Mouse (Mus musculus): ENCODE results near the gene Ubac2.
A peak's percentile ranks its signal among the peaks of the same experiment; 100 is the strongest.

The Ubac2 gene

GRCm38 (mm10) chr14:121922731-121923130 is 44.3 kb downstream of the Ubac2 start:
- DNase-seq (ENCODE audit: low spot score in 2 of 2): no peak

- DNase-seq (ENCODE audit: low spot score in 2 of 2): no peak
Observed at GRCm38 (mm10) chr14:121924876-121925275, 46.5 kb downstream of the Ubac2 start.

- no peak for DNase-seq (ENCODE audit: low spot score in 2 of 2)
Observed at GRCm38 (mm10) chr14:121926901-121927300, 48.5 kb downstream of the Ubac2 start.

- no peak for DNase-seq (ENCODE audit: low spot score in 2 of 2)
Observed at GRCm38 (mm10) chr14:121927451-121927850, 49.0 kb downstream of the Ubac2 start.

- DNase-seq (ENCODE audit: low spot score in 2 of 2): peak in 1 of 2 experiments; percentile 70
Observed at GRCm38 (mm10) chr14:121928375-121929137, 50.1 kb downstream of the Ubac2 start.

GRCm38 (mm10) chr14:121929243-121929951 is 51.0 kb downstream of the Ubac2 start:
- no peak for DNase-seq (ENCODE audit: low spot score in 2 of 2)

- no peak for DNase-seq (ENCODE audit: low spot score in 2 of 2)
Observed at GRCm38 (mm10) chr14:121930731-121931383, 52.4 kb downstream of the Ubac2 start.

GRCm38 (mm10) chr14:121931594-121931993 is 53.2 kb downstream of the Ubac2 start:
- DNase-seq (ENCODE audit: low spot score in 2 of 2): no peak

- no peak for DNase-seq (ENCODE audit: low spot score in 2 of 2)
Observed at GRCm38 (mm10) chr14:121932180-121932579, 53.8 kb downstream of the Ubac2 start.

- no peak for DNase-seq (ENCODE audit: low spot score in 2 of 2)
Observed at GRCm38 (mm10) chr14:121933906-121934596, 55.6 kb downstream of the Ubac2 start.

- no peak for DNase-seq (ENCODE audit: low spot score in 2 of 2)
Observed at GRCm38 (mm10) chr14:121934597-121934946, 56.2 kb downstream of the Ubac2 start.

- DNase-seq (ENCODE audit: low spot score in 2 of 2): no peak
Observed at GRCm38 (mm10) chr14:121936356-121936755, 57.9 kb downstream of the Ubac2 start.

- DNase-seq (ENCODE audit: low spot score in 2 of 2): no peak
Observed at GRCm38 (mm10) chr14:121936856-121937255, 58.4 kb downstream of the Ubac2 start.

GRCm38 (mm10) chr14:121937601-121938255 is 59.3 kb downstream of the Ubac2 start:
- no peak for DNase-seq (ENCODE audit: low spot score in 2 of 2)

- DNase-seq (ENCODE audit: low spot score in 2 of 2): no peak
Observed at GRCm38 (mm10) chr14:121938256-121939191, 60.1 kb downstream of the Ubac2 start.

GRCm38 (mm10) chr14:121939582-121939981 is 61.2 kb downstream of the Ubac2 start:
- DNase-seq (ENCODE audit: low spot score in 2 of 2): no peak

GRCm38 (mm10) chr14:121946131-121946530 is 67.7 kb downstream of the Ubac2 start:
- DNase-seq (ENCODE audit: low spot score in 2 of 2): no peak

- DNase-seq (ENCODE audit: low spot score in 2 of 2): no peak
Observed at GRCm38 (mm10) chr14:121946728-121947127, 68.3 kb downstream of the Ubac2 start.

GRCm38 (mm10) chr14:121947201-121947760 is 68.9 kb downstream of the Ubac2 start:
- DNase-seq (ENCODE audit: low spot score in 2 of 2): no peak

- DNase-seq (ENCODE audit: low spot score in 2 of 2): no peak
Observed at GRCm38 (mm10) chr14:121947966-121948365, 69.5 kb downstream of the Ubac2 start.
